Mouse (Mus musculus) spleen, postnatal 14 days (tissue): ENCODE data around the gene Gpr176.
"Not testable (repeated sequence)": the region's sequence is repeated elsewhere in the genome, so short reads cannot be mapped to it uniquely, and the experiment has no call there.

Experiments used
- DNase-seq, 2 experiments: peaks; one replicate each; pipeline ENCODE4 v3.0.0; 2021 to 2022; ENCODE audit warnings: low spot score in 2 of 2

Gene Gpr176

DNA sequence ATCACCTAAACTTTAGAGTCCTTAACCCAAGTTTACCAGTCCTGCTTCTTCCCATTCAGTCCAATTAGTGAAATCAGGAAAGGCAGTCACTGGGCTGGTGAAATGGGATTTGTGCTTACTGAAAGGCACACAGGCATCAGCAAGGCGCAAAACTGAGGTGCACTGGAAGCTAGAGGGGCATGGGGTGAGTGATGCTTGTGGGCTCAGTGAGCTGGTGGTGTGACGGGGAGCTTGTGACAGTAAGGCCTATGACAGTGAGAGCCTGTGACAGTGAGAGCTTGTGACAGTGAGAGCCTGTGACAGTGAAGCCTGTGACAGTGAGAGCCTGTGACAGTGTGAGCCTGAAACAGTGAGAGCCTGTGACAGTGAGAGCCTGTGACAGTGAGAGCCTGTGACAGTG is 71.6 kb downstream of the Gpr176 start:
- DNase-seq = no peak

DNA sequence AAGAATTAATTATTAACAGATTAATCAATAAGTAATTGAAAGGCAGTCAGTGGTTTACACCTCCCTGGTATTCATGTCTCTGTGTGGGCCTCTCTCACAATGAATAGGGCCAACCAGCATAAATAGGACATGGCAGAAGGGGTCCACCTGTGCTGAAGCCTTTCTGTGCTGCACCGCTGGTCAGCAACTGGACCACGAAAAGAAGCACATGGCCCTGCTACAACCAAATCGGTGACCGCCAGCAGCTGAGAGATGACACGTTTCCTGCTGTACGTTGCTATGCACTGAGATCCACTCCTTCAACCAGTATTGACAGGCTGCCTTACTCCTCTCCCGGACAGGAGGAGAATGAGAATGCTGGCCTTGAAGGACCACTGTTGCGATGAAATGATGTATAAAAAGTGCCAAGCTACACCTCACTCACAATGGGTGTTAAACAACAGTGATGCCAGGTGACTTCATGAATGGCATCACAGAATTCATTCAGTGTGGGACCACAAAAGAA is 72.1 kb downstream of the Gpr176 start:
- no peak for DNase-seq

DNA sequence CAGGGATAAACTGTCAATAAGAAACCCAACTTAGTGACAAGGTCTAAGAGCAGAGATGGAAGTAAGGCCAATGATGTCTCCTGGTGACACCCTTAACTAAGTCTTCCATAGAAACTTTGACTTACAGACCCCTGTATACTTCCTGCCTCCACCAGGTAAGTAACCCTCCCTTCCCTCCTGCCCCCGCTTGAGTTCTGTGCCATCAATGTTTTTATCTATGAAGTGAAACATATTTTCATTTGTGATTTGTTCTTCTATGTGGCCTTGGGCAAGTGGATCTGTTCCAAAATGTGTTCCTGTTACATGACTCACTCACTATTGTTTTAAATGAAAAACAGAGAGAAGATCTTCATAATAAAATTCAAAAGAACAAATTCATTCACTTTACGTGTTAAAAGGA is 73.2 kb downstream of the Gpr176 start:
- DNase-seq = no peak

DNA sequence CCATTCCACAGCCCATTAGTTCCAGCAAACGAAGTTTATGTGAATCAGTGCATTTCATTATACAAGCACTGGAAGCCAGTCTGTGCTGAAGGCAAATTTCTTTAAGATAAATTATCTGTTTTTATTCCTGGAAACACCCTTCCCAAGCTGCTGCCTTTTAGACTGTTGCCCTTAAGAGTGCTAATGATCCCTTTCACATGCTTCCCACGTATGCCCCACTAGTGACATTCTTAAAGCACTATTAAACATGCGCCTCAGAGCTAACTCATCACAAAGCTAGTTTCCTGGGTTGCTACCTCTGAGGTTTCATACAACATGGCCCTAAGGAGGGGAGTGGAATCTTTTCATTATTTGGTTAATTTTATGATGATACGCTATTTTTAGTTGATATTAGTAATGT is 74.6 kb downstream of the Gpr176 start:
- no peak for DNase-seq

DNA sequence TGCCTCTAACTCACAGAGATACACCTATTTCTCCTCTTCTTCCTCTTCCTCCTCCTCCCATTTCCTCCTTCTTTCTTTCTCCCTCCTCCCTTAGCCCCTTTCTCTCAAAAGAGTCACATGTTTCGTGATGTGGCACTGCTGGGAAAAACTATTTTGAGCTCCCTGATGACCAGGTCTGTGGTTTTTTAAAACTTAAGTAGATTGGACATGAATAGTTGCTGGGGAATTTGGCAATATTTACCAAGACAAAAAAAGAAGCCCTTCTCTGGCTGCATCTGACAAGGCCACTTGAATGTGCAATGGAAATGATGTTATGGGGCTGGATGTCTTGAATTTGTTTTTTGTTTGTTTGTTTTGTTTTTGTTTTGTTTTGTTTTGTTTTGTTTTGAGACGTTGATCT is 75.3 kb downstream of the Gpr176 start:
- no peak for DNase-seq

DNA sequence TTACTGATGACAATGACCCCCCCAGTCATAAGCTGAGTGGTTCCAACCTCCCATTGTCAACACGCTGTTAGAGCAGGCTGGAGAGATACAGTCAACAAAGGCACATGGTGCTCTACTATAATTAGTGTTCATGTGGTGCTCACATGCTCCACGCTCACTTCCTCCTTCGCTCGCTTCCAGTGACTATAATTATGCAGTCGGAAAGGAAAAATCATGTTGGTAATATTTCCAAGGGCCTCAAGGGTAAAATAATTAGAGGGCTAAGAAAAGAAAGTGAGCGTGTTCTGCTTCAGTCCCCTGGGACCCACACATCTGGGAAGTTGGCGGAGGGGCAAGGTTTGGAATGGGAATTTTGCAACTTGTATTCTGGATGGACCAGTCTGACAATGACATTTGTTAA is 77.7 kb downstream of the Gpr176 start:
- DNase-seq = no peak

DNA sequence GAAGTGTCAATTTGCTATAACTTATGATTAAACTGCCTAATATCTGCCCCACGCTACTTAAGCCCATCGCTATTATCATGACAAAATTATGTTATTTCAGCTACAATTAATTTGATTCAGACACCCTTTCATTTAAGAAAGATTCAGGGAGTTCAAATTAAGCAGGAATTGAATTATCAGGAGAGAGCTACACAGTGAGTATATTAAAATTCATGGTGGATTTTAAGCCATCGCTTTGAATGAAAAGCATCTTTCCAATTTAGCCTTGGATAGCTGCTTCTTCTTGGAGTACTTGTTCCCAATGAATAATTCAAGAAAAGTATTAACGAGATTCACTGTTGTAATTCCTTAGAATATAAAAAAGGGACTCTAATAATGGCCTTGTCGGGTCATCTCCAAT is 79.6 kb downstream of the Gpr176 start:
- no peak for DNase-seq

DNA sequence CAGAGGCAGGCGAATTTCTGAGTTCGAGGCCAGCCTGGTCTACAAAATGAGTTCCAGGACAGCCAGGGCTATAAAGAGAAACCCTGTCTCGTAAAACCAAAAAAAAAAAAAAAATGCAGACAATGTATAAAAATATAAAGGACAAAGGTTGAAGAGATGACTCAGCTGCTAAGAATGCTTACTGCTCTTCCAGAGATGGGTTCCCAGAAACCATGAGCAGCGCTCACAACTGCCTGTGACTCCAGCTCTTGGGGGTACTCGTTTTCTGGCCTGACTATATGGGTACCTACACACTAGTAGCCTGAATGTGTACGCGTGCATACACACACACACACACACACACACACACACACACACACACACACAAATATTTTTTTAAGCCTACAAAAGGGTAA is 84.2 kb downstream of the Gpr176 start:
- DNase-seq = not testable (repeated sequence)

DNA sequence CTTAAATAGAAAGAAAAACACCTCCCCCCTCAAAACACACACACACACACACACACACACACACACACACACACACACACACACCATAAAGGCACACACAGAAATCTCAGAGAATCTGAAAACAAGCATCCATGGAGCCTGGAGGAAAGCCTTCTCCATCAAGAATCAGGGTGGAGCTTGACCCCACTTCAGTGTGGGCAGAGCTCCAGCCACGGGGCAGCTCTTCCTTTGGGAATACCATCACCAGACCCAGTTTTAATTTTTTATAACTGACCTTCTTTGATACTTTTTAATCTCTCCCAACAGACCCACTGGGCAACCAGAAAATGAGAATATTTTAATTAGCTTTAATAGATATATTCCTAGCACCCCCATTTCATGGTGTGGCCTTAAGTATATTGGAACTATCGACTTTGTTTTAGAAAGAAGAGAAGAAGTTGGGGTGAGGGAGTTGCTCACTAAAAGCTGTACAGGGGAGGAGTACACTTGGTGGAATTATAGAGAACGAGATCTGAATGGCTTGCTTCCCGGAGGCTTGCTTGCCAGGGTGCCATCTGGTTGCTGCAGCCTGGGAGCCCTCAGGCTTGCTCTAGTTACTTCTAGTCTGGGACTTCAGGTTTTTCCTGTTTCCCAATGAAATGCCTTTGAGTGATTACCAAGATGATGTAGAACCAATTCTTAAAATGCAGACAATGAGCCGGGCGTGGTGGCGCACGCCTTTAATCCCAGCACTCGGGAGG is 84.7 kb downstream of the Gpr176 start:
- no peak for DNase-seq

DNA sequence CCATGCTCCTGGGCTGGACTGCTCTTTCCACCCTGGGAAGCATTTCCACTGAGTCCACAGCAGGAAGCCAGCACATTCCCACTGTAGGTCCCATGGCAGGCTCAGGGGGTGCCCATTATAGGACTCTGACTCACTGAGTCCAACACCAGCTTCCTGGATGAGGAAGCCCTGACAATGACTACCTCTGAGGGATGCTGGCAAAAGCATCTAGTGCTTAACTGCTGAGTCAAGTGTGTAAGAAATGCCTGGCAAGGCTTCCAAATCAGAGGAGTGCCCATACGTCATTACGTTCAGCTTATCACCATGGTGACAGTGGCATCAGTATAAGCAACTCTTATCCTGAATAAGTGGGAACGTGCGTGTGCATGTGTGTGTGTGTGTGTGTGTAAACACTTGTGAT is 85.5 kb downstream of the Gpr176 start:
- DNase-seq = no peak

DNA sequence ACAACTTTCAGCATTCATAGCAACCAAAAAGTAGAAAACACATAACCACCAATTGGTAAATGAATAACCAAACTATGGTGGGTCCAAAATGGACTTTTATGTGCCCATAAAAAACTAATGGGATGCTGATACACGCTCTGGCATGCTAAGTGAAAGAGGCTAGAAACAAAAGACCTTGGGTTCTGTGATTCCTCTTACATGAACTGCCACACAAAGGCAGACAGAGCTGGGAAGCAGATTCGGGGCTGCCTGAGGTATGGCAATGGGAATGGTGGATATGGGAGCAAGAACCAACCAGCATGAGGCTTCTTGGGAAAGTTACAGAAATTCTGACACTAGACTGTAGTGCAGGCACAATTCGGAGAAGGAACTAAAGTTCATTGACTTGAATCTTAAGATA is 90.8 kb downstream of the Gpr176 start:
- no peak for DNase-seq

DNA sequence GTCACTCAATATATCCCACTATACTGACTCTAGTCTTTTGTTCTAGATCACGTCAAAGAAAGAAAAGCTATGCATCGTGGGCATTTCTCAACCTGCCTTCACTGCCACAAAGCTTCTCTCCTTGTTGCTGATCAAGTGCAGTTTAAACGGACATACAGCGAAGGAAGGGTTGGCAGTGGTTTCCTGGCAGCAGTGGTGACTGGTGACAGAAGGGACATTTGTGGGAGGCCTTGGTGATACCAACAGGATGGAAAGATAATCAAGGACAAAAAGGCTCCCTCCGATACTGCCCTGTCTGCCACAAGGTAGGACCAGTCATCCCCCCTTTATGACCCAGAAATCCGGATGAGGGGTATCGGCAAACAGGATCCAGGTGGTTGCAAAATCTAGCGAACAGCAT is 95.0 kb downstream of the Gpr176 start:
- no peak for DNase-seq

DNA sequence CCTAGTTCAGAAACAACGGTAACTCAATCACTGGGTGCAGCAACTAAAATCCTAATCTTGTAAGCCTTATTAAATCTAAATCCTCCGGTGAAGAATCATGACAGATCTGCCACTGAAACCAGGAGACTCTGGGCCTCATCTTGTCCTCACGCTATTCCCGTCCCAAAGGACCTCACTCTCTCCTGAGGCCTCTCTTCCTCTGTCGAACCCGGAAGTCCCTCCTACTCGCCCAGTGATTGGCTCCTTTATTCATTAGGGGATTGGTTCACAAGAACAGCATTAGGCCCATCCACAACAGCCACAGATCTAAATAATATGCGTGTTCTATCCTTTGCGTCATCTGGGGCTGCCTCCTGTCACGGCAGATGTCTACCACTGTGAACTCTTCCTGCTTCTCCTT is 101.6 kb downstream of the Gpr176 start:
- DNase-seq = no peak

DNA sequence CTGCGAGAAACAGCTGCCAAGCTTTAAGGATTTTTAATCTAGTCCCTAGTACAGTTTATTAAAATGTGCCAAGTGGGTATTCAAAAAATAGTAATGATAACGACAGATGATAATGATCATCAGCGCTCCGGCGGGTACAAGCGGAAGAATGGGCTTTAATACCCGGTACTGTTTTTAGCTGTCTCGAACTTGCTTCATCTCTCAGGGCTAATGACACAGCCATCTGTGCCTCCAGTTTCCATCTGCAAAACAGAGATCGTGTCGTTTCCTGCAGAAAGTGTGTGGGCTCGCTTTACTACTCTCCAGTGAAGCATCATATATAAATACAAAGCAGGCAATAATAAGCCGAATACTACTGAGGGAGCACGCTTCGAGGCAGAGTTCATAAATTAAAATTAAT is 103.0 kb downstream of the Gpr176 start:
- DNase-seq = no peak

DNA sequence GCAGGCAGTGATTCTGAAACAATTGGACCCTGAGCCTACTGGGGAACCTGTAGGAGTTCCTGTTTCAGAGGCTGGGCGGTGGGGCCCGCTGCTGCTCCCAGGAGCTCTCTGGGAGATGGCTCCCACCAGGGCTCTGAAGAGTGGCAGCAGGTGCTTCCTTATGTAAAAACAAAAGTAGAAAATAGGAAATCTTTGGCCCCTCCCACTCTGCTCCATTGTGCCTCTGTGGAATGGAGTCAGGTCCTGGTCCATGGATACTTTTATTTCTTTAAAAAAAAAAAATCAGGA is 109.4 kb downstream of the Gpr176 start:
- DNase-seq = no peak

DNA sequence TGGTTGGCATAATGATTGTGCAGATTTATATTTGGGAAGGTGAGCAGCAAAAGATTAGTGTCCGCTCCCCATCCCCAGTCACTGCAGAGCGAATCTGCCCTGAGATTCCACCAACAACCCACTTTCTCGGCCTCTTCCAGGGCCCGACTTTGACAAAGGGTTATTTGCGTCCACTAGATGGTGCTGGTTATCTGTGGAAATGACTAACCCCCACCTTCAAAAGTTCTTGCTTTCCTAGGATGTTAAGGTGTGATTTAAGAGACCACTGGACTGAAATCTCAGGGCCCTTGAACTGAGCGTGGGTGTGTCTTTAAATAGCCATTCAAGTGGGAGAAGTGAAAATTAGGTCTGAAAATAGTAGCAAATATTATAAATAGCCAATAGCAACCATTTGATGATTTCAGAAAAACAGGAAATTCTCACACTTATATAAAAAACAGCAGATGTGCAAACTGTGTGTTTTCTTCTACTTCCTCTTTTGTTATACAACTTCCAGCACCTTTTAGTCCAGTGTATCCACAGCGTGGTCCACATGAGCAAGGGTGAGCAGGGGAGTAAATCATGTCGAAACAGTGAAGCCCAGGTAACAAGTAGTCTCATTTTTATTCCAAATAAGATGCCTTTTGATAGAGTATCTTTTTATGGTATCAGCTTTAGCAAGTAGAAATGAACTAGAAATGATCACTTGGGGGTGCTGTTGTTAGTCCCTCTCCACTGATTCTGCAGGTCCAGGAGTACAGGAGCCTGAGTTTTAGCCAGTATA is 109.9 kb downstream of the Gpr176 start:
- DNase-seq = peak in 1 of 2 experiments; percentile 28

DNA sequence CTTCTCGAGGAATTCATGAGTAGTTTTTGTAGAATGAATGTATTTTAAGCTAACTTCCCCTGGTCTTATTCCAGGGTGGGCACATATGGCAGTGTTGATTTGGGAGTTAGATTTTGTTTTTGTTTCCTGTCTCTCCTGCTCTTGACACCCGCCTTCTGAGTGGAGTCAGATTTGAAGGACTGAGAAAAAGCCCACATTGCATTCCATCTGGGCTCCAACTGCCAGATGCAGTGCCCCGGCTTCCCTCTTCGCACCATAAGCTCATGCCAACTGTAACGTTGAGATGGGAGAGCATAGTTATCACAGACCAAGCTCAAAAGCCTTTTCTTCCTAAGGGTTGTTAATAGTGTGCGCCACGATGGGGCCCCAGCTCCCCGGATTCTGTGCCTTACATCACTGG is 110.5 kb downstream of the Gpr176 start:
- DNase-seq = no peak

DNA sequence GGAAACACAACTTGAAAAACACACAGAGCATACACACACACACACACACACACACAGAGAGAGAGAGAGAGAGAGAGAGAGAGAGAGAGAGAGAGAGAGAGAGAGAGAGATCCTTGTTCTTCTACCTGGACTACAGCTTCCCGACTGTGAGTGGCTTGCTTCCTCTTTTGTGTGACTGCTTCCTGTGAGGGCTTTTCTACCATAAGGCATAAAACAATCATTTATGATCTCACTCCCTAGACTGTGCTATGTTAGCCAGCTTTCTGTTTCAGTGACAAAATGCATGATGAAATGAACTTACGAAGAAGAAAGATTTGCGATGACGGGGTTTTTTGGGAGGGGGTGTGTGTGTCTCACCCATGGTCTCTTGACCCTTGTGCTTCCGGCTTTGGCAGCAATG is 113.5 kb downstream of the Gpr176 start:
- no peak for DNase-seq

DNA sequence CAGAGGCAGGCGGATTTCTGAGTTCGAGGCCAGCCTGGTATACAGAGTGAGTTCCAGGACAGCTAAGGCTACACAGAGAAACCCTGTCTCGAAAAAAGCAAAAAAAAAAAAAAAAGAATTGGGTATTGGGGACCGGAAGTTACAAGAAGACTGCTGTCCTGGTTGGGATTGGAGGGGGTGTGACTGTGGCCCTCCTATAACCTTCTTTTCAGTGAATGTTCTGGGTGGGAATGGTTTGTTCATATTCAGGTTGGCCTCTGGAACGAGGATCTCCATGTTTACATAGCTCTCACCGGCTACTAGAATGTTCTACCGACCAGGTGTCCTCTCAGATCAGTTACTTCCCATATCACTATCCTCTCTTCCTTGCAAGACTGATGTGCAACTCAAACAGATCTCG is 116.1 kb downstream of the Gpr176 start:
- no peak for DNase-seq

DNA sequence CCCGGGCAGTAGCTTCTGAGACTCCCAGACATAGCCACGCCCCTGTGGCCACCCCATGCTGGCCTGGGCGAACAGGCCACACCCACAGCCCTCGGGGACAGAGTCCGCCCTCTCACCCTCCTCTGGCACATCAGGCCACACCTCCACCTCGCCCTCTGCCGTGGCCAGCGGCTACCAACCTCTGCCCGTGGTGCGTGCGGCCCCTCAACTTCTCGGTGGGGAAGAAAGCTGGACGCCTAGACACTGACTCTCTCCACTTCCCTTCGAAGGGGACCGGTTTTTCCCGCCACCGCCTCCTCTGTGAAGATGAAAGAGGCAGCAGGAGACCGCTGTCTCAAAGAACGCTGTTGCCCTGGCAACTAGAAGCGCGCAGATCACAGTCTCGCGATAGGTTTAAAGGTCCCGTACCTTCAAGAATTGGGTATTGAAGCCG is 116.6 kb downstream of the Gpr176 start, which contains the start of gene Fsip1:
TSS of gene Fsip1 (minus strand) at position 346 of the 433 bp plus-strand sequence.
- DNase-seq = peak; percentile 39 to 62

DNA sequence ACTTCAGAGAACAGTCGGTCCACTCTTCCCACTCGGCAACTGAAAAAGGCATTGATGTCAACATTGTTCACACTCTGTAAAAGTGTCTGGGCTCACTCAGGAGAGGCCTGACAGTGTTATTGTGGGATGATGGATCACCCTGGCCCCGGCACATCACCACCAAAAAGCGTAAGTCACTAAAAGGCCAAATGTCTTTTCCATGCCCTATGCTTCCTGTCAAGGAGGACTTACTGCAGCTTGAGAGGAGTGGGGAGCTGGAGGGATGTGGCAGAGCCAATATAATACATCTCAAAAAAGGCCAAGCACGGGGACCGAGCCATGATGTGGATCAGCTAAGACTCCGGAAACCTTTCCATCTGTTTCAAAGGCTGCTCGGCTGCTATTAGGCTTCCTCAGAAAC is 118.7 kb downstream of the Gpr176 start:
- DNase-seq = no peak

DNA sequence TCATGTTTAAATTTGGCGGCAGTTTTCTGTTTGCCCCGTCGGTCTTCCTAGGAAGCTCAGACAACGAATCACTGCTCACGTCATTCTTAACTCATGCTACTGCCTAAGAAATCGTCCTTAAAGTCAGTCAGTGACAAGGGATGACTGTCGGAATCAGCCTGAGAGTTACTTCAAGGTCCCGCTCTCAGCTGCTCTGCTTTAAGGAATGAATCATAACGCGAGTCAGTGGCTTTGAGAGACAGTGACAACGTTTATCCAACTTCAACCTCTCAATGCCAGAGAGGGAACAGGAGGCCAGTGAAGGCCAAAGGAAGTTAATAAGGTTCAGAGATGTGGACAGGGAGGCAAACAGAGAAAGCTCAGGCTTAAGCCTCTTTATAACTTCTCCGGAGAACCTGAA is 124.3 kb downstream of the Gpr176 start:
- no peak for DNase-seq

DNA sequence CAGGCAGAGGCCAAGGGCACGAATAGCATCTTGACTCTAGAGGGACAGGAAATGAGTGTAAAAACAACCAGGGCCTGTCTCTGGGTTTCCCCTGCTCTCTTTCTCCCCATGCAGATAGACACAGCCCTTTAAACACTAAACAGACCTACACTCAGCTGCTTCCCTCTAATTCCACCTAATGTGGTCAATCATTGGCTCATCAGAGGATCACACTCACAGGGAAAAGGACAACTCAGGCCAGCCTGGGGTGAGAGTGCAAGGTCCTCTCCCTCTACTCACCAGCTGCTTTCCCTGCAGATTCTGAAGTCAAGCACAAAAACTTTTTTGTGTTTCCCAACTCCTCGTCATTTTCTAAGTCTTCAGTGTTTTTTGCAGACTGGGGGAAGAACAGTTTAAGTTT is 125.2 kb downstream of the Gpr176 start:
- DNase-seq = no peak
